Comparison of ENCODE assay signal across 8 mouse cellular contexts in genomic region chr10:81173132-81173531, GRCm38 (mm10). TPM values are rescaled to one million over a fixed set of nuclear protein-coding genes. Genes with fewer than 3 reads are reported as not detected.
A peak's percentile ranks its signal among the peaks of the same experiment; 100 is the strongest.
DNase-seq lines count a peak whose midpoint lies in the region; TF ChIP-seq lines count a peak whose summit lies in the region.

No protein-coding gene starts in this region.

- peak; percentile 74 for TF ChIP-seq CTCF in cortical plate, adult 2 months (IDR thresholded peaks at IDR 0.05; ENCODE audit: extremely low read depth, insufficient read depth, low read length)

- peak overlapping the region; percentile 94 for H3K27ac ChIP-seq in cortical plate, adult 2 months (ENCODE audit: insufficient read depth, low read length)

- intact Hi-C loops in gastrocnemius, postnatal 14 days (cut with DNase I; ENCODE audit: low total_unique reads), result no loop called here
- intact Hi-C loops in left cerebral cortex, postnatal 4 days (cut with DNase I), result no loop called here

- peaks cover 6% of the 10 kb centered on the region for H3K4me1 ChIP-seq in cortical plate, adult 2 months (ENCODE audit: control insufficient read depth, insufficient read depth, low read length)

- peak; percentile 86; the same call in 1 of the 2 replicates for TF ChIP-seq POLR2A in cortical plate, adult 2 months (IDR thresholded peaks at IDR 0.05; ENCODE audit: extremely low read depth, insufficient read depth, low read length)

- peak overlapping the region; percentile 35 for H3K4me3 ChIP-seq in cortical plate, adult 2 months (ENCODE audit: insufficient read depth, low read length)

- DNase-seq in adrenal gland, adult 2 months, result peak; percentile 89
- peak; percentile 83 for DNase-seq in gastrocnemius, postnatal 14 days
- DNase-seq in induced T-regulatory cell, adult 2 months (ENCODE audit: low read depth), result peak; percentile 93
- DNase-seq in left cerebral cortex, postnatal 4 days, result peak; percentile 86
- DNase-seq in mesoderm, embryonic 11.5 days (ENCODE audit: low read depth, low spot score), result peak; percentile 92
- peak; percentile 84 for DNase-seq in right cerebral cortex, postnatal 25 days
- no peak for DNase-seq in MN1 (ENCODE audit: low spot score)

RNA-seq across cellular contexts. Expression of gene Eef2, which starts 3.3 kb away (rescaled TPM):
- 1,000 to 10,000 TPM; 1,393 to 1,508 TPM for total RNA-seq in adrenal gland, adult 2 months (2021)
- 1,342 and 1,424 TPM in 2 replicates for polyA plus RNA-seq in adrenal gland, adult 2 months (2012; rRNA removed)
- polyA plus RNA-seq in cortical plate, adult 2 months (2012; rRNA removed), result 1,040 and 1,088 TPM in 2 replicates
- 100 to 1,000 TPM; 892 to 898 TPM for total RNA-seq in gastrocnemius, postnatal 14 days (2021)
- 1,000 to 10,000 TPM; 1,312 to 1,322 TPM for total RNA-seq in left cerebral cortex, postnatal 4 days (2021)

RNA-seq across cellular contexts. Expression of gene Pias4, which starts 5.4 kb away (rescaled TPM):
- 10 to 100 TPM; 27.3 to 29.8 TPM for total RNA-seq in adrenal gland, adult 2 months (2021)
- polyA plus RNA-seq in adrenal gland, adult 2 months (2012; rRNA removed), result 41.4 and 48.6 TPM in 2 replicates
- 21.3 and 22.5 TPM in 2 replicates for polyA plus RNA-seq in cortical plate, adult 2 months (2012; rRNA removed)
- 10 to 100 TPM; 12.3 to 12.8 TPM for total RNA-seq in gastrocnemius, postnatal 14 days (2021)
- total RNA-seq in left cerebral cortex, postnatal 4 days (2021), result 10 to 100 TPM; 29.6 to 30.4 TPM

RNA-seq across cellular contexts. Expression of gene Dapk3, which starts 9.7 kb away (rescaled TPM):
- 10 to 100 TPM; 74.6 to 76.7 TPM for total RNA-seq in adrenal gland, adult 2 months (2021)
- 100 and 127 TPM in 2 replicates for polyA plus RNA-seq in adrenal gland, adult 2 months (2012; rRNA removed)
- 71.2 and 77.1 TPM in 2 replicates for polyA plus RNA-seq in cortical plate, adult 2 months (2012; rRNA removed)
- 10 to 100 TPM; 21.2 to 24.8 TPM for total RNA-seq in gastrocnemius, postnatal 14 days (2021)
- 10 to 100 TPM; 62.7 to 62.9 TPM for total RNA-seq in left cerebral cortex, postnatal 4 days (2021)

RNA-seq across cellular contexts. Expression of gene 4930442H23Rik, which starts 10.5 kb away (rescaled TPM):
- not detected for total RNA-seq in adrenal gland, adult 2 months (2021)
- 0.12 TPM in 1 of 2 replicates, not detected in the other for polyA plus RNA-seq in adrenal gland, adult 2 months (2012; rRNA removed)
- not detected in 2 replicates for polyA plus RNA-seq in cortical plate, adult 2 months (2012; rRNA removed)
- not detected for total RNA-seq in gastrocnemius, postnatal 14 days (2021)
- total RNA-seq in left cerebral cortex, postnatal 4 days (2021), result not detected

RNA-seq across cellular contexts. Expression of gene Nmrk2, which starts 28.7 kb away (rescaled TPM):
- not detected for total RNA-seq in adrenal gland, adult 2 months (2021)
- not detected in 2 replicates for polyA plus RNA-seq in adrenal gland, adult 2 months (2012; rRNA removed)
- polyA plus RNA-seq in cortical plate, adult 2 months (2012; rRNA removed), result 0.13 and 0.19 TPM in 2 replicates
- 1 to 10 TPM; 1.8 to 5.5 TPM for total RNA-seq in gastrocnemius, postnatal 14 days (2021)
- under 1 TPM in 1 of 2 experiments, not detected in 1; 0.44 TPM for total RNA-seq in left cerebral cortex, postnatal 4 days (2021)
